Mouse (Mus musculus): ENCODE measurements around the gene Psmd10. TPM values are rescaled to one million over a fixed set of nuclear protein-coding genes. Genes with fewer than 3 reads are reported as not detected.
A peak's percentile ranks its signal among the peaks of the same experiment; 100 is the strongest.

Gene Psmd10
- polyA plus RNA-seq, 1 experiment, result 27.0 TPM

- no peaks in the 10 kb centered on the region for H3K27me3 ChIP-seq (ENCODE audit: control insufficient read depth, insufficient read depth, insufficient read length)
- TF ChIP-seq MYOG (IDR thresholded peaks at IDR 0.05; ENCODE audit: control insufficient read depth in 1 of 3, insufficient read depth in 1 of 3, insufficient read length in 2 of 3, low read depth in 2 of 3) (no peak), POLR2AphosphoS2 (IDR thresholded peaks at IDR 0.05; ENCODE audit: insufficient read length, low read depth) (no peak)
Observed at GRCm38 (mm10) chrX:140985256-140985655, 28.7 kb upstream of the Psmd10 start.

GRCm38 (mm10) chrX:140984795-140985194 lies 28.3 kb upstream of the Psmd10 start:
- Histone ChIP-seq H3K4me3 (no peak overlapping the region), H3K27me3 (ENCODE audit: control insufficient read depth, insufficient read depth, insufficient read length) (no peaks in the 10 kb centered on the region), H3K4me2 (ENCODE audit: low read depth) (no peak overlapping the region), H3K79me2 (ENCODE audit: control insufficient read depth, insufficient read depth) (no peaks in the 10 kb centered on the region), H3ac (ENCODE audit: control insufficient read depth, insufficient read length) (no peak overlapping the region), H3K36me3 (ENCODE audit: control insufficient read depth, insufficient read depth) (no peaks in the 10 kb centered on the region)
- TF ChIP-seq SRF (IDR thresholded peaks at IDR 0.05; ENCODE audit: control insufficient read depth, insufficient read length, low read depth) (no peak), TCF3 (IDR thresholded peaks at IDR 0.05; ENCODE audit: insufficient read length, low read depth) (no peak), E2F4 (IDR thresholded peaks at IDR 0.05; ENCODE audit: insufficient read depth) (no peak), MAX (IDR thresholded peaks at IDR 0.05; ENCODE audit: low read depth) (no peak), POLR2AphosphoS2 (IDR thresholded peaks at IDR 0.05; ENCODE audit: insufficient read length, low read depth) (no peak), POLR2A (IDR thresholded peaks at IDR 0.05; ENCODE audit: insufficient read length, low read depth) (no peak), TCF12 (IDR thresholded peaks at IDR 0.05; ENCODE audit: insufficient read depth, poor library complexity, severe bottlenecking) (no peak), MYOD1 (IDR thresholded peaks at IDR 0.05; ENCODE audit: control insufficient read depth in 1 of 3, insufficient read length in 2 of 3, low read depth in 2 of 3) (no peak)

More at GRCm38 (mm10) chrX:140985256-140985655, 28.7 kb upstream of the Psmd10 start:
- no peaks in the 10 kb centered on the region for H3K36me3 ChIP-seq (ENCODE audit: control insufficient read depth, insufficient read depth)
- H3K79me2 ChIP-seq (ENCODE audit: control insufficient read depth, insufficient read depth), result no peaks in the 10 kb centered on the region
- H3K4me3 ChIP-seq, result no peak overlapping the region
- H3ac ChIP-seq (ENCODE audit: control insufficient read depth, insufficient read length), result no peak overlapping the region
- H3K4me2 ChIP-seq (ENCODE audit: low read depth), result no peak overlapping the region

- Histone ChIP-seq H3K4me2 (ENCODE audit: low read depth) (peak overlapping the region; percentile 49), H3K79me2 (ENCODE audit: control insufficient read depth, insufficient read depth) (no peaks in the 10 kb centered on the region), H3K4me3 (no peak overlapping the region), H3ac (ENCODE audit: control insufficient read depth, insufficient read length) (no peak overlapping the region), H3K27me3 (ENCODE audit: control insufficient read depth, insufficient read depth, insufficient read length) (no peaks in the 10 kb centered on the region), H3K36me3 (ENCODE audit: control insufficient read depth, insufficient read depth) (no peaks in the 10 kb centered on the region)
- TF ChIP-seq TCF3 (IDR thresholded peaks at IDR 0.05; ENCODE audit: insufficient read length, low read depth), result no peak
- no peak for TF ChIP-seq TCF12 (IDR thresholded peaks at IDR 0.05; ENCODE audit: insufficient read depth, poor library complexity, severe bottlenecking)
- TF ChIP-seq POLR2AphosphoS2 (IDR thresholded peaks at IDR 0.05; ENCODE audit: insufficient read length, low read depth), result no peak
- TF ChIP-seq POLR2A (IDR thresholded peaks at IDR 0.05; ENCODE audit: insufficient read length, low read depth), result no peak
- no peak for TF ChIP-seq CEBPB (IDR thresholded peaks at IDR 0.05; ENCODE audit: insufficient read depth, poor library complexity, severe bottlenecking)
- TF ChIP-seq MYOG (IDR thresholded peaks at IDR 0.05; ENCODE audit: control insufficient read depth in 1 of 3, insufficient read depth in 1 of 3, insufficient read length in 2 of 3, low read depth in 2 of 3), result no peak
- TF ChIP-seq USF1 (IDR thresholded peaks at IDR 0.05; ENCODE audit: low read depth), result no peak
- no peak for TF ChIP-seq MYOD1 (IDR thresholded peaks at IDR 0.05; ENCODE audit: control insufficient read depth in 1 of 3, insufficient read length in 2 of 3, low read depth in 2 of 3)
- no peak for TF ChIP-seq REST (IDR thresholded peaks at IDR 0.05; ENCODE audit: insufficient read depth, insufficient read length)
- no peak for TF ChIP-seq MAX (IDR thresholded peaks at IDR 0.05; ENCODE audit: low read depth)
Observed at GRCm38 (mm10) chrX:140983206-140983960, 26.9 kb upstream of the Psmd10 start.

- H3K79me2 ChIP-seq (ENCODE audit: control insufficient read depth, insufficient read depth), result no peaks in the 10 kb centered on the region
- no peak overlapping the region for H3K4me3 ChIP-seq
- no peak for TF ChIP-seq POLR2A (IDR thresholded peaks at IDR 0.05; ENCODE audit: insufficient read length, low read depth)
- TF ChIP-seq TCF3 (IDR thresholded peaks at IDR 0.05; ENCODE audit: insufficient read length, low read depth), result no peak
- TF ChIP-seq USF1 (IDR thresholded peaks at IDR 0.05; ENCODE audit: low read depth), result no peak
- TF ChIP-seq MYOD1 (IDR thresholded peaks at IDR 0.05; ENCODE audit: control insufficient read depth in 1 of 3, insufficient read length in 2 of 3, low read depth in 2 of 3), result no peak
- TF ChIP-seq TCF12 (IDR thresholded peaks at IDR 0.05; ENCODE audit: insufficient read depth, poor library complexity, severe bottlenecking), result no peak
- TF ChIP-seq MAX (IDR thresholded peaks at IDR 0.05; ENCODE audit: low read depth), result no peak
- TF ChIP-seq MYOG (IDR thresholded peaks at IDR 0.05; ENCODE audit: control insufficient read depth in 1 of 3, insufficient read depth in 1 of 3, insufficient read length in 2 of 3, low read depth in 2 of 3), result no peak
- no peak for TF ChIP-seq SRF (IDR thresholded peaks at IDR 0.05; ENCODE audit: control insufficient read depth, insufficient read length, low read depth)
- no peak for TF ChIP-seq REST (IDR thresholded peaks at IDR 0.05; ENCODE audit: insufficient read depth, insufficient read length)
- no peak for TF ChIP-seq E2F4 (IDR thresholded peaks at IDR 0.05; ENCODE audit: insufficient read depth)
- no peak overlapping the region for H3ac ChIP-seq (ENCODE audit: control insufficient read depth, insufficient read length)
- H3K27me3 ChIP-seq (ENCODE audit: control insufficient read depth, insufficient read depth, insufficient read length), result no peaks in the 10 kb centered on the region
- H3K36me3 ChIP-seq (ENCODE audit: control insufficient read depth, insufficient read depth), result no peaks in the 10 kb centered on the region
- H3K4me2 ChIP-seq (ENCODE audit: low read depth), result no peak overlapping the region
Observed at GRCm38 (mm10) chrX:140980163-140980562, 23.6 kb upstream of the Psmd10 start.

- H3K4me3 ChIP-seq, result no peak overlapping the region
- no peaks in the 10 kb centered on the region for H3K36me3 ChIP-seq (ENCODE audit: control insufficient read depth, insufficient read depth)
- no peaks in the 10 kb centered on the region for H3K27me3 ChIP-seq (ENCODE audit: control insufficient read depth, insufficient read depth, insufficient read length)
- TF ChIP-seq CEBPB (IDR thresholded peaks at IDR 0.05; ENCODE audit: insufficient read depth, poor library complexity, severe bottlenecking) (no peak), E2F4 (IDR thresholded peaks at IDR 0.05; ENCODE audit: insufficient read depth) (no peak), TCF3 (IDR thresholded peaks at IDR 0.05; ENCODE audit: insufficient read length, low read depth) (no peak), MAX (IDR thresholded peaks at IDR 0.05; ENCODE audit: low read depth) (no peak), SRF (IDR thresholded peaks at IDR 0.05; ENCODE audit: control insufficient read depth, insufficient read length, low read depth) (no peak), POLR2A (IDR thresholded peaks at IDR 0.05; ENCODE audit: insufficient read length, low read depth) (no peak), REST (IDR thresholded peaks at IDR 0.05; ENCODE audit: insufficient read depth, insufficient read length) (no peak), TCF12 (IDR thresholded peaks at IDR 0.05; ENCODE audit: insufficient read depth, poor library complexity, severe bottlenecking) (no peak), USF1 (IDR thresholded peaks at IDR 0.05; ENCODE audit: low read depth) (no peak), MYOD1 (IDR thresholded peaks at IDR 0.05; ENCODE audit: control insufficient read depth in 1 of 3, insufficient read length in 2 of 3, low read depth in 2 of 3) (no peak), MYOG (IDR thresholded peaks at IDR 0.05; ENCODE audit: control insufficient read depth in 1 of 3, insufficient read depth in 1 of 3, insufficient read length in 2 of 3, low read depth in 2 of 3) (no peak)
- no peak overlapping the region for H3ac ChIP-seq (ENCODE audit: control insufficient read depth, insufficient read length)
- H3K4me2 ChIP-seq (ENCODE audit: low read depth), result no peak overlapping the region
- H3K79me2 ChIP-seq (ENCODE audit: control insufficient read depth, insufficient read depth), result no peaks in the 10 kb centered on the region
Observed at GRCm38 (mm10) chrX:140979546-140979945, 23.0 kb upstream of the Psmd10 start.

Data from myocyte (in vitro differentiated cells).